Mouse (Mus musculus) G1E (cell line): ENCODE data around the gene Cks2.

ENCODE experiments used
- CTCF ChIP-seq: IDR thresholded peaks from 2 replicates; pipeline ENCODE4 v1.5.1; 2012; ENCODE audit warnings: low read depth, low read length, inconsistent platforms, mixed read lengths
- GATA1 ChIP-seq: IDR thresholded peaks from 2 replicates; pipeline ENCODE4 v1.6.1; 2012; ENCODE audit warnings: borderline replicate concordance, low read length, inconsistent platforms, mixed read lengths

DNA sequence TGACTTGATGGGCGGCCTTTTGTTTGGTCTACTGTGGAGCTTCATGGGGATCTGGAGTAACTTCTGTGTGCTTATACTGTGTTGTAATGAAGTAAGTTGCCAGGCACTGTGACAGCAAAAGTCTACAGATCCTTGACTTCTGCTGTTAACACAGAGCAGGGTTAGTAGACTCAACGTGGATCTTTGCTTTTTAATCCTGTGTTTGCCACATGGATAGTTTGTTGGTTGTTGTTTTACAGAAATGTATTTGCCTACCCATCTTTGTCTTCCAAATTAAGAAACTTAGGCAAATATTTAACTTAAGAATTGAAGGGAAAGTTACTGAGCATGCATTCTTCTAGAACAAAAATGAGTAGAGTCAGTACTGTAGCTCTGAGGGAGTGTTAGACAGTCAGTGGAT is 18.5 kb downstream of the Cks2 start:
- no peak for TF ChIP-seq GATA1
- no peak for TF ChIP-seq CTCF
